Mouse (Mus musculus): ENCODE measurements around the gene Cbx8.
A peak's percentile ranks its signal among the peaks of the same experiment; 100 is the strongest.

Cbx8 gene

DNA sequence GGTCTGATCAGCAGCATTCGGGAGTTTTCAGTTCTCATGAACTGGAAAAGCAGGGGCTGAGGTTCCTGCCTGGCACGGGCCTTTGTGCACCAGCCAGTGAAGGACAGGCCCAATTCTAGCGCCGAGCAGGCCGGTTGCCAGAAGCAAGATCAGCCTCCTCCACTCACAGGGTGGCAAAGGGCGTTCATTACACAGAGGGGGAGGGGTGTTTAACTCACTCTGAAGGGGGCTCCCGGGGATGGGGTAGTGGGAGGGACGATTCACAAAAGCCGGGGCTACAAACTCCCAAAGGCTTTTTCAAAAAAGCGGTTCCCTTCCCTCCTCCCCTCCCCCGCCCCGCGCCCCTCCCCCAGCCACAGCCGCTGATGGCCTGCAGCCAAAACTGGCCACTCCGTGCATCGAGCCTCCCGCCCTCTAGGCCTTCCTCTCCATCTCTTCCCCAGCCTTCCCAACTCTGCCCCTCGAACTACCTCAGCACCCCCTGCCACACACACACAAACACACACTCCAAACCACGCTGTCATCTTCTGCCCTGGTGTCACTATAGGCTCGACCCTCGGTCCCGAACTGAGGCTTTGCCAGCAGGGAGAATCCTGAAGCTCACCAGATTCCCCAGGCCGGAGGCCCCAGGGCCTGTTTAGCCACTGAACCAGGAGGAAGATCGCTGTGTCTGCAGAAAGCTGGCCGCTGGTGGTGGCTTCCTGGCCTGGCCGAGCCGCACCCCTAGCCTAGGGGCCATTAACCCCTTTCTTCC lies 38.1 kb upstream of the Cbx8 start:
- peak; percentile 59 for DNase-seq (ENCODE audit: low spot score)

DNA sequence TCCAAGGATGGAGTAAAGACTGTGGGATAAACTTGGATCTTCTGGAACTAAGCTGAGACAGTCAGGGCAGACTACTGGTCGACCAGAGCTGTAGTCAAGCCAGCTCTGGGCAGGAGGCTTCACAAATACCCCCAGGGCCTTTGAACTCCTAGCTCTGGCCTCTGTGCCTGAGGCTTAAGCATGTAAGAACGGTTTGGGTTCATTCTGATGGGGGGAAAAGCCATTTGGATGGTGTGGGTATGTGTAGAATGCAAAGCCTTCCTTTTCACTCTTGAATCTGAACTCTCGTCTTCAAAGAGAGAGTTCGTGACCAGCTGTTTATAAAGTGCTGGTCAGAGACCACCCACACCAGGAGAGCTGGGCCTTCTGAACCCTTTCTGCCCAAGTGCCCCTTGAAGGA lies 37.0 kb upstream of the Cbx8 start:
- DNase-seq (ENCODE audit: low spot score): no peak

DNA sequence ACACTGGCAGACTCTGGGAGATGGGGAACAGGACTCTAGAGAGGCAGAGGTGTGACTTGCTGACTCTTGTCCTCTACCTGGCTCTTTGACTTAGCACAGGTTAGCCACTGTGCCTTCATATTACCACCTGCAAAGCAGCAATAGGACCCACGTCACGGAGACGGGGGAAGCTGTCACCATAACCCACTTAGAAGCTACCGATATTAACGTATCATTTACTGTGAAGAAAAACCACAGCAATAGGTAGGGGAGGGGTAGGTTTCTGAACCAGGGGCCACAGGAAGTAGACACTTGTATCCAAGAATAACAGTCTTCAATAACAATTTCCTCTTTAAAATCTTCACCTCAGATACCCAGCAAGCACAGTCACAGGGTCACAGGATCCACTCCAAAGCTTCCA lies 35.0 kb upstream of the Cbx8 start:
- DNase-seq (ENCODE audit: low spot score): no peak

DNA sequence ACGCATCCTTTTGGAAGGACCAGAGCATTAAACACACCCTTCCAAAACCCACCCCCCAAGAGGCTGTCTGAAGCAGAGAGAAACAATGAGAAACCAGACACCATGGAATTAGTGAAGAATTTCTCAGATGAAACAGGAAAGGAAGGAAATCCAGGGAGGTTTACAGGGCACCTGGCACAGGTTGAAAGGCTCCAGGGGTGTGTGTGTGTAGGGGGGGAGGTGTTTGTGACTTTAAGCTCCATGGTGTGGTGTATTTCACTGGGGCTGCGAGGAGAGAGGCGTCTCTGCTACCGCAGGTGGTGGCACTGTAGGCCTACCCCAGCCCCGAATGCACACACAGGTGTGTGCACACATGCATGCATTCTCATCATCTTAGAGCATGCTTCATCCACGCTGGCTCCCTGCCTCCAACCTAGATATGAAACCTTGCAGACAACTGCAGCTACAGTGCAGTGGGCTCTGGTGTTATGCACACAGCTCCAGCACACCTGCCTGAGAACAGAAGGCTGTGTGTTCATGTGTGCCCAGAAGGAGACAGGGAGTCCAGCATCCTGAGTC lies 33.2 kb upstream of the Cbx8 start:
- no peak for DNase-seq (ENCODE audit: low spot score)

DNA sequence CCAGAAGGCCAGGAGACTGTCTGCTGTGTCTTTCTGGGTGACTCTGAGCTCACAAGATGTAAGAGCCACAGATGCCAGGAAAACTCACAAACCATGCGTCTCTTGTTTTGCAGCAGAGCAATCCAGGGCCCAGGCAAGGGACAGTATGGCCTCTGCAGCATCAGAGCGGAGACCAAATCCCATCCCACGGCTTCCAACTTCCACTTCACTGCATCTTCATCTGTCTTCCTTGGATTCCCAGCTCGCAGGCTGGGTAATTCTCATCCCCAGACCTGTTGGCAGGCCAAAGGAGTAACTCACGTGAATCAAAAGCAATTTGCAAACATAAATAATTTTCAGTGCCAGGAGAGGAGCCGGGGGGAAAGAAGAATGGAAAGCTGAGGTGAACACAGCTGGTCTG lies 32.2 kb upstream of the Cbx8 start:
- no peak for DNase-seq (ENCODE audit: low spot score)

- DNase-seq (ENCODE audit: low spot score): no peak
Observed at GRCm38 (mm10) chr11:119072239-119072638, 31.5 kb upstream of the Cbx8 start.

- DNase-seq (ENCODE audit: low spot score): no peak
Observed at GRCm38 (mm10) chr11:119066841-119067240, 26.1 kb upstream of the Cbx8 start.

GRCm38 (mm10) chr11:119059256-119059655 lies 18.5 kb upstream of the Cbx8 start:
- DNase-seq (ENCODE audit: low spot score): no peak

GRCm38 (mm10) chr11:119058041-119058995 lies 17.5 kb upstream of the Cbx8 start:
- DNase-seq (ENCODE audit: low spot score): peak; percentile 56

DNA sequence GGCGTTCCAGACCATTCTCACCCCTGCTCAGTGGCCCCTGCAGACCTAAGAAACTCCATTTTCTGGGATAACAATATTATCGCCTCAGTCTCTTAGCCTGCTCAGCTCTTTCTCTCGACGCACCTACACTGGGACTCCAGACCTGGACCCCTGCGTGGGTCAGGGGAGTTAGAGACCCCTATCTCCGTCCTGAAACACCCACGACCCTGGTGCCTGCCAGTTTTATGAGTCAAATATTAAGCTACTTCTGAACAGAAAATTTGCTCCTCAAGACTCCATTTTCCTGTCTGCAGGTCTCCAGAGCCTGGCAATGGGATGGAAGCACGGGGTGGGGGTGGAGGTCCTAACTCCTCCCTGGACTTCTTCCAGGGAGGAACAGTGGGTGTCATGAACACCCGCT lies 16.5 kb upstream of the Cbx8 start:
- DNase-seq (ENCODE audit: low spot score): peak; percentile 64

- DNase-seq (ENCODE audit: low spot score): peak; percentile 76
Observed at GRCm38 (mm10) chr11:119056301-119057211, 15.8 kb upstream of the Cbx8 start.

DNA sequence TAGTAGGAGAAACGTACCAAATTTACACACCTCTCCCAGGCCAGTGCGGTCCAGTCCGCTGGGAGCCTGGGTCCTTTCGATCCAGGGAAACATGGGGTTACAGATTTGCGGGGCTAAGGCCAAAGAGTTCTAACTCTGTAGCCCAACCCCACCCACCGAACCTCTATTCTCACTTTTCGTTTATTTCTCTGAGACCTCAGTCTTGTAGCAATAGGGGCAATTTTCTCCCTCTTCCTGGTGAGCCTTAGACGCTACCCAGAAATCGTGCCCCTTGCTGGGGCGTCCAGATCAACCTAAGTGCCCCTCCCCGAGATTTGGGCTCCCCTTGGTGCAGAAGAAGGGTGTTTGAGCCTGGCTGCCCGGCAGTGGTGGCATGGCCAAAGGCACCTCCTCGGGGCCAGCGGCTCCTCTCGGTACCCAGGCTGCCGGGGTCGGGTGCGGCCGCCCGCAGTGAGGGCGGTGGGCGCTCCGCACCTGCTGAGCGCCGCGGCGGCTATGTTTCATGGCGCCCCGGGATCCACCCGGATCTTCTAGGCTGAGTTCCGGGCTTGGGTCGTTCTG lies 14.9 kb upstream of the Cbx8 start:
- DNase-seq (ENCODE audit: low spot score): peak; percentile 39

DNA sequence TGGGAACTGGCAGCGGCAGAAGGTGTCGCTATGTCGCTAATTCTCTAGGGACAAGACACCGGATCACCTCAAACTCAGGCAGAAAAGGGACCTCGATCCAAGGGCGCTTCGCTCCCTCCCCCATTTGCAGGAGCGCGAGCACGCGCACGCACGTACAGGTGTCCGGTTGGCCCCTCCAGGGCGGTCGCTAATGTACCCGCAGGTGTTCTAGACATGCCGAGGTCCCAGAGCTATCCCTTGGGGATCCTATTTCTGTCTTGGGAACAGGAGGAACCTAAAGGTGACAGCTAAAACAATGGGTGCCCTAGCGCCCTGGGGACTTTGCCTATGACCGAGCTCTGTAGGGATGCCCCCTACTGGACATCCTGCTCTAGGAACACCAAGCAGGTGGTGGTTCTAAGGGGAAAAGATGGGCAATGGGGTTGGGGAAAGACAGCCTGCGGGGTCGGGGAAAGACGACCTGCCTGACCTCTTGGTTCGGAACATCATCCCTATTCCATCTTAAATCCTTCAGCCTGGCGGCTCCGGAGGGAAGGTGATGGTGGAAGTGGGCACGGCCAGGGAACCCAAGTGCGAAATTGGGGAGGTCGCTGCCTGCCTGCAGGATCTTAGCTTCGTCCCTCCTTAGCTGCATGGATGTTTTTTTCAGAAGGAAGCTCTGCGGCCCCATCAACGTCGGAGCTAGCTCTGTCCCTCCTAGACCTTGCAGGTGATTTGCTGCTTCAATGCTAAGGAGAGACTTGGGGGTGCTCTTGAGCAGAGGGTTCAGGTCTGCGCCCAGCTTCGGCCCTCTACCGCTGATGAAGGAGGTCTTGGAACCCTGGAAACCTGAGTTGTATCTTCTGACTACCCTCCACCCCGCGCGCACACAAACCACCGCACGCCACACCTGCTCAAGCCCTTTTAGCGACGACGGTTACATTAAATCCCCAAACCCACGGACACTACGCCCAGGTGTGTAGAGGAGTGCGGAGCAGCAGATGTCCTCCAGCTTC lies 13.9 kb upstream of the Cbx8 start:
- DNase-seq (ENCODE audit: low spot score): peak; percentile 75

DNA sequence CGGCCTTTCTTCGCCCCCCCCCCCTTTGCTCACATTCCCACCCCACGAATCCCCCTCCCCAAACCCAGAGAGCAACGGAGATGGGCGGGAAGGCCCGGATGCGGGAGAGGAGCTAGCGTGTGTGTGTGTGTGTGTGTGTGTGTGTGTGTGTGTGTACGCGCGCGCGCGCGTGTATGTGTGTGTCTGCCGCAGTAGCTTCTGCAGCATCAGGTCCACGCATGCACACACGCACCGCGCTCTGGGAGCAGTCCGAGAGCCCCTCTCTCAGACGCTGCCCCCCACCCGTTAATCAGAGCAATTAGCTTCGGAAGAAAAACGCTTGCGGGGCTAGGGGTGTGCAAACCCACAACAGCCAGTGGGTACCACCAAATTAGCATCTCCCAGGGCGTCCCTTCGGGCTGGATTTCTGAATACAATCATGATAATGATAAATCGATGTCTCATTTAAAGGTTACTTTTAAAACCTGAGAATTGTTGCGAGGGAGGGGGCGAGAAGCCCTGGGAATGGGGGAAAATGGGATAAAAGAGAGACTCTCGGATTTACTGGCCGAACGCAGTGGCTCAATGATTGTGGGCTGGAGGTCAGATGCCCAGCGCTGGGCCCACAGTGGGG lies 13.1 kb upstream of the Cbx8 start:
- peak; percentile 62 for DNase-seq (ENCODE audit: low spot score)

GRCm38 (mm10) chr11:119053257-119053670 lies 12.5 kb upstream of the Cbx8 start:
- DNase-seq (ENCODE audit: low spot score): peak; percentile 97

GRCm38 (mm10) chr11:119052661-119053256 lies 12.0 kb upstream of the Cbx8 start:
- peak; percentile 82 for DNase-seq (ENCODE audit: low spot score)

GRCm38 (mm10) chr11:119051927-119052660 lies 11.3 kb upstream of the Cbx8 start:
- peak; percentile 70 for DNase-seq (ENCODE audit: low spot score)

DNA sequence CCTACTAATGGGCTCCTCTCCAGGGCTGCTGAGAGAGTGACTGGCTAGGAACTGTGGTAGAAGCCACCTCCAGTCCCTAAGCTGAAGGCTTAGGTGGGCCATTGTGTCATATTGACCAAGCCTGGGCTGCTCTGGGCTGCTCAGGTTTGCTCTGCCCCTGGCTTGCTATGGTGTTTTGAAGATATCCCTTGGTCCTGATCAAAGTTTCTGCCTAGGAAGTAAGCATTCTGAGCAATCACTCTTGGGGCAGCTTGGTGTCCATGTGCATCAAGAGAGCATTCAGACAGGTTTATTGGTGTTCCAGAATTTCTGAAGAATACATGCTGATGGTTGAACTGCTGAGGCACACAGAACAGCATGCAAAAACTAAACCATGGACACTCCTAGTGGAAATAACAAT lies 10.7 kb upstream of the Cbx8 start:
- no peak for DNase-seq (ENCODE audit: low spot score)

- no peak for DNase-seq (ENCODE audit: low spot score)
Observed at GRCm38 (mm10) chr11:119050361-119050760, 9.6 kb upstream of the Cbx8 start.
